Mouse (Mus musculus) cerebellum, adult 9-10 months (tissue): ENCODE data around the gene Ptprk.

Source experiments
- DNase-seq: peaks from one replicate; pipeline ENCODE4 v3.0.0; 2022

Gene Ptprk

GRCm38 (mm10) chr10:28567441-28567840, 492.8 kb downstream of the Ptprk start:
- no peak for DNase-seq

GRCm38 (mm10) chr10:28568047-28568446, 493.4 kb downstream of the Ptprk start:
- no peak for DNase-seq

DNA sequence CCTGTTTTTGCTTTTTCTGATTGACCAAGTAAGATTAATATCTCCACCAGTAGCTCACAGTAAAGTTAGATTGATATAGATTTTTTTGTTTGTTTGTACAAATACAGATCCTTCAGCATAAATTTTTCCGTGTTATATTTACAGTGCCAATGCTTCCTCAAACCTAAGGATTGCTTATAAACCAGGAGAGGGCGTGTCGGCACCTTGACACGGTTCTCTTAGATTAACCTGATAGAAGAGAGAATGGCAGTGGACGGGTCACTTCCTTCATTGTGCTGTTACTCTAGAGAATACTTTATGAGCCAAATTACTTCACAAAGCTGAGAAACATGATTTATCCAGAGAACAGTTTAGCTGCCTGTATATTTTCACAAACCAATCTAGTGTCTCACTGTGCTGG, 505.0 kb downstream of the Ptprk start:
- no peak for DNase-seq

DNA sequence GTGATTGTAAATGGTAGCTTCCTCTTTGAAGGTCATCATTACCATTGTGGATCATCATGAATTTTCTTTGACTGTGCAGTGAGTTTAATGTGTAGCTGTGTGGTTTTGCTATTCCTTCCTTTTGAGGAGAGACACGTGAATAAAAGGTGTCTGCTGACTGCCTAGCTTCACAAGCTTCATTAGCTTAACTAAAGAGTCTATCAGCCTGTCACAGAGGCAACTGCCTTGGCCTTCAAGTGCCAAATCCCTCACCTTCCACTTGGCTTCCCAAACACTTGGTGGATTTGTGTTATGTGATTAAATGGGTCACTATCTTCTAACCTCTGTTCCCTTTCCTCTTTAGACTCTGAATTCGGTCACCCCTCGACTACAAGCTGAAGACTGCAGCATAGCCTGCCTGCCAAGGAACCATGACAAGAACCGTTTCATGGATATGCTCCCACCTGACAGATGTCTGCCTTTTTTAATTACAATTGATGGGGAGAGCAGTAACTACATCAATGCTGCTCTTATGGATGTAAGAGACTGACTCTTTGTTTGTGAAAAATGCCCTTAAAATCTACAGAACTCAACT, 512.0 kb downstream of the Ptprk start:
- DNase-seq = no peak

DNA sequence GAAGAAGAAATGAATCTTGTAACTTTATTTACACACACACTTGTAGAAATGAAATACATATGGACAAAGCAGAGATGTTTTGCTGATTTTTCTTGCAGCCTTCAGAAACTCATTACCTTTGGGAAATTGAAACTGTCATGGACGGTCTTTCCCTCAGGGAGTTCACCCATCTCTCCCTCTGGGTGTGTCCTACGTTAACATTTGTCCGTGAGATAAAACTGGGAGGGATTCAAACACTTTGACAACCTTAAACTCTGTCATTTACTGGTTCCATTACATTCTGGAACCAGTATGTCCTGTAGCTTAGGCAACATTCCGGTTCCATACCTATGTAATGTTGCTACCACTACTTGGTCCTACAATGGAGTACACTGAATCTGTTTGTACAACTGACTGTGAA, 513.8 kb downstream of the Ptprk start:
- no peak for DNase-seq

- DNase-seq = no peak
These were observed 516.2 kb downstream of the Ptprk start for GRCm38 (mm10) chr10:28590822-28591221.

DNA sequence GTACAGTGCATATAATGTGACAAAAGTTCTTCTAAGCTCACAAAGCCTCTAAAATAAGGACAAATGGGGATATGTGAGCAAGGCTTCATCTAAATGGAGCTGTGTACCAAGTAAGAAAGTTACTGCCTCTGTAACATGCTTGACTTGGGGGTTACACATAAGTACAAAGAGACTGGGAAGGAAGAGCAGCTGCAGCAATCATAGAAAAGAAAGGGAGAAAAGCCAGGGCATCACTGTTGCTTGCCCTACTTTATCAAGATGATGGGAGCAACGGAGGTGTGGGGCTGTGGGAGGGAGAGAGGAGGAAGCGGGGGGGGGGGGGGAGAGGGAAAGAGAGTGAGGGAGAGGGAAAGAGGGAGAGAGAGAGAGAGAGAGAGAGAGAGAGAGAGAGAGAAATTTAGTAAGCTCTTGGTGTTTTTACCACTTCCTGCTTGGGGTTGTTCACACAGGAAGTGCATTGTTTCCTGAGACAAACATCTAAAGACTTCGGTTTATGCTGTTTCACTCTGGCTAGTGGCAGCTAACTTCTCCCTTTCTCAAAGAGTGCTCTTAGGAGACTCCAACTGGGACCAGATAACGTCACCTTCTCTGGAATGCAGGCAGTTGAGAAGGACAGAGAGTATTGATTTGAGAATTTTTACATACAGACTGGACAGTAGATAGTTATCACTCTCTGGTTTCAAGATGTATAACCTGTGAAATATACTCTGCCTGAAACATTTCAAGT, 519.1 kb downstream of the Ptprk start:
- DNase-seq = no peak

DNA sequence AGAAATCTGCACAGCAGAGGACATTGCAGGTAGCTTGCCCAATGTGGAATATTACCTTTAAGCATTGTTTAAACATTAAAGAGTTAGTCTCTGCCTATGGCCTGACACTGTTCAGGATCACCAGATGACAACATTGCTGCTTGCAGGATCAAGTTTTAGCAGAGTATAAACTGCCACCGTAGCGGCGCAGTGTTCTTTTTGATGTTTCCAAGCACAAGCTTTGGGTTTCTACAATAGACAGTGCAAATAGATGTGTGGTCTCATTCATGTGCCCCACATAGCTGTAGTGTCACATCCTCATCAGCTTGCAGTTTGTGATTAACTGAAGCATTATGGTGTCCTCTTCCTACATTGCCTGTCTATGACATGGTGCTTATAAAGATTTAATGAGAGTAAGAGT, 522.3 kb downstream of the Ptprk start:
- no peak for DNase-seq

DNA sequence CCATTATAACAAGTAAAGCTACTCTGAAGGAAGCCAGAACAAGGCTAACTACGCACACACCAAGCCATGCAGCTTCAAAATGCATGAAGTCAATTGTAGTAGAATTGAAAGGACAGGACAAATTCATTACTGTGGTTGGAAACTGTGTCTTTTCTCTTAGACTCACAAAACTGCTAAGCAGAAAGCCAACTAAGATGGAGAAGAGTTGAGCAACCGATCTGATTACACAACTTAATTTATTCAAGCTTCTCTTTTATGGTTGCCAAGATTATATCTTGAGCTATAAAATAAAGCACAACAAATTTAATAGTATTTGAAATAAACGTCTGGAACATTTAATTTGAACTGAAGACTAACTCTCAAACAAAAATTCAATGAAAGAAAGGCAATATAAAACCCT, 534.5 kb downstream of the Ptprk start:
- no peak for DNase-seq

DNA sequence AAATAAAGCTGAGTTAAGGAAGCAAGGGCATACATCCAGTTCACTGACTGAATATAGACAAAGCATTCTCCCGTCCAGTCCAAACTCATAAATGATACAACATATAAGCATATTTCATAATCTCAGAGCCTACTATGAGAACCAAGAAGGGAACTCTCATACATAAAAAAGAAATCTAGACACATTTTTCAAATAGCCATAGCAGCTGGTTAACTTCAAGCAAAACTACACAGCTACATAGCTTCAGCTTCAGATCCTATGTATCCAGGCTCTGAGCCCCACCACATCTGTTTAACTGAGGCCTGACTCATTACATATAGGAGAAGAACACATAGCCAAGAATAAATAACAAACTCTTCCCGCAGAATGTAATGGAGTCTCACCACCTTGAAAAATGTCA, 539.8 kb downstream of the Ptprk start:
- DNase-seq = no peak

- no peak for DNase-seq
These were observed 542.6 kb downstream of the Ptprk start for GRCm38 (mm10) chr10:28617203-28617602.

DNA sequence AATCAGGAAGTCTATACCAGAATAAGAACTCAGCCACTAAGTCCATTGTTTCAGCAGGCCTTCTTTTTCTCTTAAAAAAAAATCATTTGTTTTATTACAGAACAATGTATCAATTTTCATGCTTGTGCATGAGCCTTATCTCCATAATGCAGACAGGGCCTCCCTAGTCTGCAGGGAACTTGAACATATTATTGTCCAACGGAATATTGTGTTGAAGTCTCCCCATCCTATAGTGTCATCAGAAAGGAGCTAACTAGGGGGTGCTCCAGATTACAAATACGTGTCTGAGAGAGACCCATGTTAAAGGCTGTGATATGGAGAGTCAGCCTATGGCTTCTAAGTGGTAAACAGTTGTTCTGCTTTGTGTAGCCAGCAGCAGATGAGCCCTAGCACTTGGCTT, 543.4 kb downstream of the Ptprk start:
- DNase-seq = no peak

DNA sequence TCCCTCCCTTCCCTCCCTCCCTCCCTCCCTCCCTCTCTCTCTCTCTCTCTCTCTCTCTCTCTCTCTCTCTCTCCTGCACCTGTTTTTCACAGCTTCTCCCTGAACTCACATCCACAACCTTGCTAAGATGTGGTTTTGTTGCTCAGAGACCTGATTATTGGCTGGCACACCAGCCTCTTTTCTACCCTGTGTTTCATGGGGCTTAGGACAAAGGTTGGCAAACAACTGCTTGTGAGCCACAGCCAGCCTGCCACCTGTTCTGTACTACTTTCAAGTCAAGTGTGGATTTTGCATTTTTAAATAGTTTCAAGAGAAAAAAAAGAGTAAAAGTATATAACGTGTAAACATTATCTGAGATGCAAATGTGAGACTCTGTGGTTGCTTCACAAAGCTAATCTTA, 544.8 kb downstream of the Ptprk start:
- no peak for DNase-seq

- no peak for DNase-seq
These were observed 561.5 kb downstream of the Ptprk start for GRCm38 (mm10) chr10:28636096-28636495.

- DNase-seq = no peak
These were observed 567.3 kb downstream of the Ptprk start for GRCm38 (mm10) chr10:28641887-28642286.
